Mouse (Mus musculus): ENCODE data around the gene Gadl1.
A peak's percentile ranks its signal among the peaks of the same experiment; 100 is the strongest.

Gadl1 gene

GRCm38 (mm10) chr9:116087880-116088279 is 178.6 kb downstream of the Gadl1 start:
- peak; percentile 70 to 80 for DNase-seq (ENCODE audit: low spot score in 2 of 2)

GRCm38 (mm10) chr9:116088912-116089311 is 179.7 kb downstream of the Gadl1 start:
- DNase-seq (ENCODE audit: low spot score in 2 of 2): no peak

- DNase-seq (ENCODE audit: low spot score in 2 of 2): no peak
These were observed 181.0 kb downstream of the Gadl1 start for GRCm38 (mm10) chr9:116090296-116090695.

GRCm38 (mm10) chr9:116091101-116091841 is 182.0 kb downstream of the Gadl1 start:
- DNase-seq (ENCODE audit: low spot score in 2 of 2): no peak

GRCm38 (mm10) chr9:116091921-116092320 is 182.7 kb downstream of the Gadl1 start:
- DNase-seq (ENCODE audit: low spot score in 2 of 2): no peak

GRCm38 (mm10) chr9:116098724-116099595 is 189.7 kb downstream of the Gadl1 start:
- DNase-seq (ENCODE audit: low spot score in 2 of 2): no peak

- DNase-seq (ENCODE audit: low spot score in 2 of 2): no peak
These were observed 190.3 kb downstream of the Gadl1 start for GRCm38 (mm10) chr9:116099596-116099993.

- no peak for DNase-seq (ENCODE audit: low spot score in 2 of 2)
These were observed 190.8 kb downstream of the Gadl1 start for GRCm38 (mm10) chr9:116100015-116100414.

- DNase-seq (ENCODE audit: low spot score in 2 of 2): no peak
These were observed 192.6 kb downstream of the Gadl1 start for GRCm38 (mm10) chr9:116101842-116102241.

GRCm38 (mm10) chr9:116104770-116105169 is 195.5 kb downstream of the Gadl1 start:
- DNase-seq (ENCODE audit: low spot score in 2 of 2): no peak

- no peak for DNase-seq (ENCODE audit: low spot score in 2 of 2)
These were observed 199.5 kb downstream of the Gadl1 start for GRCm38 (mm10) chr9:116108729-116109128.

GRCm38 (mm10) chr9:116111149-116111970 is 202.1 kb downstream of the Gadl1 start:
- DNase-seq (ENCODE audit: low spot score in 2 of 2): no peak

- DNase-seq (ENCODE audit: low spot score in 2 of 2): no peak
These were observed 205.1 kb downstream of the Gadl1 start for GRCm38 (mm10) chr9:116114339-116114738.

- peak; percentile 38 to 40 for DNase-seq (ENCODE audit: low spot score in 2 of 2)
These were observed 206.6 kb downstream of the Gadl1 start for GRCm38 (mm10) chr9:116115875-116116274.

- no peak for DNase-seq (ENCODE audit: low spot score in 2 of 2)
These were observed 209.1 kb downstream of the Gadl1 start for GRCm38 (mm10) chr9:116118332-116118872.

- no peak for DNase-seq (ENCODE audit: low spot score in 2 of 2)
These were observed 210.7 kb downstream of the Gadl1 start for GRCm38 (mm10) chr9:116119990-116120389.

GRCm38 (mm10) chr9:116121472-116121871 is 212.2 kb downstream of the Gadl1 start:
- no peak for DNase-seq (ENCODE audit: low spot score in 2 of 2)

- no peak for DNase-seq (ENCODE audit: low spot score in 2 of 2)
These were observed 213.3 kb downstream of the Gadl1 start for GRCm38 (mm10) chr9:116122544-116122943.

- peak in 1 of 2 experiments; percentile 31 for DNase-seq (ENCODE audit: low spot score in 2 of 2)
These were observed 213.8 kb downstream of the Gadl1 start for GRCm38 (mm10) chr9:116122969-116123589.
